Mouse (Mus musculus) E14TG2a.4 (cell line): ENCODE measurements around the gene BC051019.

Source experiments
- CTCF ChIP-seq: conservative IDR thresholded peaks from 2 replicates; pipeline ENCODE4 v1.5.1; 2014; ENCODE audit warnings: low read length
- POU5F1 ChIP-seq: IDR thresholded peaks from 2 replicates; pipeline ENCODE4 v1.6.1; 2014; ENCODE audit warnings: low read length, borderline replicate concordance

- TF ChIP-seq CTCF, result no peak
- TF ChIP-seq POU5F1, result no peak
Observed at GRCm38 (mm10) chr7:109741060-109741459, 17.4 kb upstream of the BC051019 start.
